Mouse (Mus musculus): ENCODE data around the gene Rab7b.

The Rab7b gene

GRCm38 (mm10) chr1:131737269-131737668, 48.8 kb downstream of the Rab7b start:
- DNase-seq (ENCODE audit: low spot score in 2 of 2): peak; percentile 64 to 83

- no peak for DNase-seq (ENCODE audit: low spot score in 2 of 2)
Observed at GRCm38 (mm10) chr1:131738760-131739159, 50.3 kb downstream of the Rab7b start.

- DNase-seq (ENCODE audit: low spot score in 2 of 2): no peak
Observed at GRCm38 (mm10) chr1:131739481-131740160, 51.1 kb downstream of the Rab7b start.

GRCm38 (mm10) chr1:131743868-131744464, 55.5 kb downstream of the Rab7b start, which contains the start of gene Slc26a9:
Slc26a9 (plus strand) TSS chr1:131744022.
- no peak for DNase-seq (ENCODE audit: low spot score in 2 of 2)

- no peak for DNase-seq (ENCODE audit: low spot score in 2 of 2)
Observed at GRCm38 (mm10) chr1:131745391-131745790, 56.9 kb downstream of the Rab7b start.

GRCm38 (mm10) chr1:131747761-131748160, 59.3 kb downstream of the Rab7b start:
- no peak for DNase-seq (ENCODE audit: low spot score in 2 of 2)

- DNase-seq (ENCODE audit: low spot score in 2 of 2): no peak
Observed at GRCm38 (mm10) chr1:131748636-131749035, 60.1 kb downstream of the Rab7b start.

DNA sequence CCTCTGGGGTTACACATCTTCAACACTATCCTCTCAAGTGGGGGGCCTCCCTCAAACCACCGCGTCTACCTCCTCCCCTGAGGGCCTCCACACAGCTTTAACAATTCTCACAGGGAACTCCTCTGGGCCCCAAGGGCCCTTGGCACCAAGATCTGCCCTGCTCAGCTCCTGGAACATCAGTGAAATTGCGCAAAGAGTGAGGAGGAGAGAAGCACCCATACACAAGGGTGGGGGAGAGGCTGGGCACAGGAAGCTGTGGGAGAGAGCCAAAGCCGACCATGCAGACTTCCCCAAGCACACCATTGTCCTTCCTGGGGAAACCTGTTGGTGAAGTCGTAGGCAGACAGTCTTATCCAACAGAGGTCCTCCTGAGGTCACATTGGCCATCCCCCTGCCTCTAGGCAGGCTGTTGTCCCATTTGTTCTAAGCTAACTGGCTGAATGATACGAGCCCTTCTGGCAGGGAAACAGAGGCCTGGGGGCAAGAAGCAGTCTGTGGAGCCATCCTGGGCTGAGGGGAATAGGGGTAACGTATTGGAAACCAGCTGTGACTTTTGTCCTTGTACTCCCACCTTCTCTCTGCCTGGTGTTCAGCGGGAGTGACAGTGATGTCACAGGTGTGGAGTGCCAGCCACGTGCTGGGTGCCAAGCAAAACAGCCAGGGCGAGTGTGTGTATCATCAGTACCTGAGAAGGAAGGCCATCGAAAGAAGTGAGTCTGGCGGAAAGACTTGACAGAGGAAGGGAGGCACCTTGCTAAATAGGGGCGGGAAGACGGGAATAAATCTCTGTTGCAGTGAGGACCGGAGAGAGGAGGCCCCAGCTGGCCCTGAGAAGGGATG, 61.4 kb downstream of the Rab7b start:
- DNase-seq (ENCODE audit: low spot score in 2 of 2): no peak

DNA sequence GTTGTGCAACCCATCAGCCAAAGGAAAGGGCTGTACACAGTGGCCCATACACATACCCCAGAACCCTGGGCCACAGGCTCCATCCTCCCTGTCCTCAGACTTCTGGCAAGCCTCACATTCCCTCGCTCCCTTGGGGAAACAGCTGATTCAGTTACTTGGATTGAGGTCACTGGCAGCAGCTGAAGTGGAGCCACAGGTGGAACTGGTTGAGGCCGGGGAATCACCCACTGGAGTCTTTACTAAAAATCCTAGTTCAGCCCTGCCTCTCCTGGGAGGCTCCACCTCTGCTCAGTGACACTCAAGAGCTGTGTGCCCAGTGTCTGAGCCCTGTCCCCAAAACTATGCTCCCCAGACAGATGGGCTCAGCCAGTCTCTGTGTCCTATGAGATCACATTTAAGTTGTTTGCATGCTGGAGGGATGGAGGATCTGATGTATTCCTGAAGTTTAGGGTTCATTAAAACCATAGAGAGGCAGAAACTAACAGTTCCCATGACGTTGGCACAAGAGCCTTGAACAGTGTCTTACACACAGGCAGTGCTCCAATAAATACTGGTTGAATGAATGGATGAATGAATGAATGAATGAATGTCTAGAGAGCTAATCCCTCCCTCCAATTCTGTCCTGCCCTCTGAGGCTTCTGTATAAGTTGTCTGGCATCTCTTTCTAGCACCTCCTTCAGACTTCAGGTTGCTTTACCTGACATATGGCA, 62.8 kb downstream of the Rab7b start:
- DNase-seq (ENCODE audit: low spot score in 2 of 2): no peak

DNA sequence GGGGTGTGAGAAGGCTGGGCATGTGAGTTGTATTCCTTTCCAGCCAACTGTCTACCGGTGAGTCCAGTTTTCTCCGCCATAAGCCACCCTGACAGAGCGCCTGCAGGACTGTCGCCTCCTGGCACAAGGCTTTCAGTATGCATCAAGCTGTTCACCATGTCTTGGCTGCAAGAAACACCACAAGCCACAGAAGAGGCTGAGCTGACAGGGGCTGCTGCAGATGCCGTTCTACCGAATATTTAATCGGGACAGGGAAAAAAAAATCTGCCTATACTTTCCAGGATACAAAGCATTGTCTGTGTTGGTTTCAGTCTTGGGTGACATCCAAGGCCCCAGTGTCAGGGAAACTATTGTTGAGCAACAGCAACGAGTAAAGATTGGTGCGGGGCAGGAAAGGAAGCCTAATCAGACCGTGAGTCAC, 63.4 kb downstream of the Rab7b start:
- no peak for DNase-seq (ENCODE audit: low spot score in 2 of 2)

DNA sequence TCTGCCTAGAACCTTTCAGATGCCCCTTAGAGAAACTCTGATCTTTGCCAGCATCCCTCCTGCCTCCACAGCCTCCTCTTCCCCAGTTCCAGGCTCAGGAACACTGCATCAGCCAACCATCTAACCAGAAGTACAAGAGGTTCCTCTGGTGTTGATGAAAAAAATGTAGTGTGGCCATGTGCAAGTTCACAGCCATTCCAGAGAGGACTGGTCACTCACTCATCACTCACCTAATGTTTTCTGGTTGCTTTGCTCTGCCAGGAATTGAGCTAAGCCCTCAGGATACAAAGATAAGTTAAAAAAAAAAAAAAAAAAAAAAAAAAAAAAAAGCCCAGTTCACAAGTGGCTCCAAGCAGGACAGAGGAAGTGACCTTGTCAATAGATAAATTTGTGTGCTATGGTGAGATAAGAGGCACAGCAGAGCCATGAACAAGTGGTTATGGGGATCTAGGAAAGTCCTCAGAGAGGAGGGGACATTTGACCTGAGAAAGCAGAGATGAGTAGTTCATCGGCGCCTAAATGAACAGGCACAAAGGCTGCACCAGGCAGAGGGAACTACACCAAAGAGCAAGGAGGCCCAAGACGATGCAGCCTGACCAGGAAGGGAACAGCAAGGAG, 65.8 kb downstream of the Rab7b start:
- no peak for DNase-seq (ENCODE audit: low spot score in 2 of 2)

- no peak for DNase-seq (ENCODE audit: low spot score in 2 of 2)
Observed at GRCm38 (mm10) chr1:131754916-131755315, 66.4 kb downstream of the Rab7b start.

DNA sequence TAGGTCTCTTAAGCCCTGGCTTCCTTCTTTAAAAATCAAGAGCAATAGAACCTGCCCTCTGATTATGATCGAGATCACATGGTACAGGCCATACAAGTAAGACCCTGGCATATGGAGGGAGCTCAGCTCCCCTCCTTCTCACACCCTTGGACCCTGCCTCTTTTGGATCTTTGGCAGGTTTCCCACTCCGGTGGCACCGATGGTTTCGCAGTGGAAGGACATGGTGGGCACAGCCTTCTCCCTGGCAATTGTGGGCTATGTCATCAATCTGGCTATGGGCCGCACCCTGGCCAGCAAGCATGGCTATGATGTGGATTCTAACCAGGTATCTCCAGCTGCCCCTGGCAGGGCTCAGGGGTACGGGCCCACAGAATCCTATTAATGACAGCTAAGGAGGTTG, 68.7 kb downstream of the Rab7b start:
- no peak for DNase-seq (ENCODE audit: low spot score in 2 of 2)

- no peak for DNase-seq (ENCODE audit: low spot score in 2 of 2)
Observed at GRCm38 (mm10) chr1:131758796-131759195, 70.3 kb downstream of the Rab7b start.

- DNase-seq (ENCODE audit: low spot score in 2 of 2): no peak
Observed at GRCm38 (mm10) chr1:131759667-131760427, 71.4 kb downstream of the Rab7b start.

DNA sequence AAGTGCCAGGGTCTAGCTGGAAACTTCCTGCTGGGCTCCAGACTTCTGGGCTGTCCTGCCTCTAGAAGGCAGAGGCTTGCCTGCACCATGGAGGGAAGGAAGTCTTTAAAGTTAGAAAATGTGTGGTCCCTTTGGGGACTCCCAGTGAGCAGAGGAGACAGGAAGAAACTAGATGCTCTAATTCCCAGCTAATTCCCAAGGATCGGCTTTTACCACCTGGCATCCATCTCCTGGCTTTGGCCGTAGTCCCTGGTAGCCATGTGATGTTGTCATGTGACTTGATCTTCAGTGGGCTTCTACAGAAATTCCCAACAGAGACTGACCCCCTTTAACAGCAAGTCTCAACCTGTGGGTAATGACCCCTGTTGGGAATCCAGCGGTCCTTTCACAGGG, 71.9 kb downstream of the Rab7b start:
- DNase-seq (ENCODE audit: low spot score in 2 of 2): no peak

DNA sequence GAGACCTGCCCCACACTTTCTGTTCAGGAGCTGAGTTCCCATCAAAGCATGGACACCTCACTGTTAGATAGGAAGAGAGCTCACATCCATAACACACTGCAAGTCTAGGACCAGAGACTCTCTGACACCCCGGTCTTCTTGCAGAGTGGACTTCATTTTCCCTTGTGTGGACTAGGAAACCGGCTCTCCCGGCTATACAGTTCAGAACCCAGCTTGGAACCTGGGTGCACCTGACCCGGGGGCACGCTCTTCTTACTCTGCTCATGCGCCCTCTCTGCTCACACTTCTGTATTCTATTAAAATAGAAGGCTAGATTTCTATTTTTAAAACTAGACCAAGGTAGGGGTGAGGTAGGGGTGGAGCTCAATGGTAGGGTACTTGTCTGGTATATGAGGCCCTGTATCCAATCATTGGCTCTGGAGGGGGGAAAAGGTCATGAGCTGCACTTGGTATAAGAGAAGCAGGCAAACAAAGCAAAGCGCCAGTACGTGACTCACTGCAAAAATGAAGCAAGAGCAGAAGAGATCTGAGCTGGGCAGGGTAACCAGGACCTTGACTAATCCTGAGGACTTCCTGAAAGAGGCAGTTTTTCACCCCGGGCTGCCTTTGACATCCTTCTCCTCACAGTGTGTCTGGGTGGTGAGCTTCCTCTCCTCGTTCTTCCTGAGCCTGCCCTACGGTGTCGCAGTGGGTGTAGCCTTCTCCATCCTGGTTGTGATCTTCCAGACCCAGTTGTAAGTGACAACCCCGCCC, 72.8 kb downstream of the Rab7b start:
- DNase-seq (ENCODE audit: low spot score in 2 of 2): no peak

- no peak for DNase-seq (ENCODE audit: low spot score in 2 of 2)
Observed at GRCm38 (mm10) chr1:131763683-131764082, 75.2 kb downstream of the Rab7b start.

DNA sequence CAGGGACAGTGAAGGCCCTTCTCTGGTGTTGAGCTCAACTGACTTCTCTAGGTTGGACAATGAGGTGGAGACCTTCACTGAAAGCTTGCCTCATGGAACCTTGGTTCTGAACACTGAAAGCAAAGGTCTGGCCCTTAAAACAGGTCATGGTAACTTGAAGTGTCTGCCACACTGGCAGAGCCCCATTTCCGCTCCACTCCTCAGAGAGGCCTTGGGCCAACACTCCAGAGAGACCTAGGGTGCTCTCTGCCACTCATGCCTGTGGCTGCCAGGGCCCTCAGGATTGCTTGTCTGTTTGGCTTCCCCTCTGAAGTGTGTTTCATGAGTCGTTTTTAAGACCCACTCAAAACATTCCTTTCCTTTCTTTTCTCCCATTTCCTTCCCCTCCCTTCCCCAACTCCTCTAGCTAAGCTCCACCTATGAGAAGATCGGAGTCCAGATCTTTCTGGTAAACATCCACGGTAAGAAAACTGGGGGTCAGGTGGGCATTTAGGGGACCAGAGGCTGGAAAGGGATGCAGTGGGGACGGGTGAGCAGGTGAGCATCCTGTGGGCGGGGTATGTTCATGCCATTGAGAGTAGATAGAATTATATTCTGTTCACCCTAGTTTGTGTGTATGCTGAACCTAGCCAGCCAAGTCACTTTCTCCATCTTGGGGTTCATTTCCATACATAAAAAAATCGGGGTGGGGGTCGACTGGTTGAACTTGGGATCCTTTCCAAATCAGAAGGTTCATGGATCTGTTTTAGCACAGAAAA, 76.3 kb downstream of the Rab7b start:
- DNase-seq (ENCODE audit: low spot score in 2 of 2): no peak
